Mouse (Mus musculus) liver, embryonic 11.5 days (tissue): ENCODE results near the gene Naxd. TPM values are rescaled to one million over a fixed set of nuclear protein-coding genes. Genes with fewer than 3 reads are reported as not detected.

ENCODE experiments used
- ATAC-seq: fragments of 200-750 bp; cut with Nextera tagmentation; replicated peaks from 2 replicates; pipeline ENCODE4 v1.8.0; 2017; ENCODE audit warnings: moderate number of reproducible peaks, mild to moderate bottlenecking, moderate TSS enrichment, moderate library complexity; ENCODE audit not compliant: low FRiP score
- DNase-seq: peaks from one replicate; pipeline ENCODE4 v3.0.0-alpha.2; 2017; ENCODE audit warnings: low spot score
- H3K27ac ChIP-seq: fragments of 300-500 bp; sonication (generic); 2 replicates; pipeline ENCODE4 v1.5.1; 2014; ENCODE audit warnings: mild to moderate bottlenecking, low read depth, low read length, control low read depth
- H3K27me3 ChIP-seq: fragments of 300-500 bp; sonication (generic); replicated peaks from 2 replicates; pipeline ENCODE4 v1.6.1; 2014; ENCODE audit warnings: low read length, mixed read lengths; ENCODE audit not compliant: control insufficient read depth, insufficient read depth
- H3K36me3 ChIP-seq: fragments of 300-500 bp; sonication (generic); 2 replicates; pipeline ENCODE4 v1.6.1; 2014; ENCODE audit warnings: mild to moderate bottlenecking, low read length, moderate library complexity, mixed read lengths; ENCODE audit not compliant: control insufficient read depth, insufficient read depth
- H3K4me1 ChIP-seq: fragments of 300-500 bp; sonication (generic); replicated peaks from 2 replicates; pipeline ENCODE4 v1.6.1; 2014; ENCODE audit warnings: low read length, mixed read lengths; ENCODE audit not compliant: control insufficient read depth, insufficient read depth
- H3K4me2 ChIP-seq: fragments of 300-500 bp; sonication (generic); 2 replicates; pipeline ENCODE4 v1.6.1; 2014; ENCODE audit warnings: mild to moderate bottlenecking, control low read depth, moderate library complexity
- H3K4me3 ChIP-seq: fragments of 300-500 bp; sonication (generic); 2 replicates; pipeline ENCODE4 v1.5.1; 2014; ENCODE audit warnings: low read depth, low read length, control low read depth
- H3K9ac ChIP-seq: fragments of 300-500 bp; sonication (generic); 2 replicates; pipeline ENCODE4 v1.6.1; 2014; ENCODE audit warnings: low read depth, low read length, control low read depth
- H3K9me3 ChIP-seq: fragments of 300-500 bp; sonication (generic); 2 replicates; pipeline ENCODE4 v1.6.1; 2016; ENCODE audit warnings: low read length, inconsistent platforms, mixed read lengths; ENCODE audit not compliant: control insufficient read depth
- WGBS: fragments of 180-500 bp; shearing (Covaris S2); extraction: QIAGEN DNeasy Blood & Tissue Kit; methylation state at CpG from one replicate; pipeline ENCODE4 v1.1.7; 2014; 5-methylcytosine and 5-hydroxymethylcytosine counted together
- polyA plus RNA-seq: library from polyadenylated mRNA; unstranded; fragments of >200 nt; fragmentation: Nextera tagmentation; extraction: Ambion mirVana; gene quantifications from 2 replicates; pipeline ENCODE4 v1.2.1, GENCODE M21; 2014

Gene Naxd
- polyA plus RNA-seq, 1 experiment from 2014 or later, result 73.8 TPM

GRCm38 (mm10) chr8:11477178-11477553 is 20.1 kb upstream of the Naxd start:
- peaks cover 17% of the 10 kb centered on the region for H3K4me1 ChIP-seq
- no peak for ATAC-seq
- no peak for DNase-seq
- H3K9ac ChIP-seq, result no peak overlapping the region
- H3K36me3 ChIP-seq, result no peaks in the 10 kb centered on the region
- H3K27me3 ChIP-seq, result peaks cover 91% of the 10 kb centered on the region
- peak overlapping the region; percentile 63 for H3K4me3 ChIP-seq
- H3K9me3 ChIP-seq, result no peaks in the 10 kb centered on the region
- H3K4me2 ChIP-seq, result peak overlapping the region; percentile 95
- 5% methylated on average over 9 of the region's 9 CpGs for WGBS
- H3K27ac ChIP-seq, result no peak overlapping the region

DNA sequence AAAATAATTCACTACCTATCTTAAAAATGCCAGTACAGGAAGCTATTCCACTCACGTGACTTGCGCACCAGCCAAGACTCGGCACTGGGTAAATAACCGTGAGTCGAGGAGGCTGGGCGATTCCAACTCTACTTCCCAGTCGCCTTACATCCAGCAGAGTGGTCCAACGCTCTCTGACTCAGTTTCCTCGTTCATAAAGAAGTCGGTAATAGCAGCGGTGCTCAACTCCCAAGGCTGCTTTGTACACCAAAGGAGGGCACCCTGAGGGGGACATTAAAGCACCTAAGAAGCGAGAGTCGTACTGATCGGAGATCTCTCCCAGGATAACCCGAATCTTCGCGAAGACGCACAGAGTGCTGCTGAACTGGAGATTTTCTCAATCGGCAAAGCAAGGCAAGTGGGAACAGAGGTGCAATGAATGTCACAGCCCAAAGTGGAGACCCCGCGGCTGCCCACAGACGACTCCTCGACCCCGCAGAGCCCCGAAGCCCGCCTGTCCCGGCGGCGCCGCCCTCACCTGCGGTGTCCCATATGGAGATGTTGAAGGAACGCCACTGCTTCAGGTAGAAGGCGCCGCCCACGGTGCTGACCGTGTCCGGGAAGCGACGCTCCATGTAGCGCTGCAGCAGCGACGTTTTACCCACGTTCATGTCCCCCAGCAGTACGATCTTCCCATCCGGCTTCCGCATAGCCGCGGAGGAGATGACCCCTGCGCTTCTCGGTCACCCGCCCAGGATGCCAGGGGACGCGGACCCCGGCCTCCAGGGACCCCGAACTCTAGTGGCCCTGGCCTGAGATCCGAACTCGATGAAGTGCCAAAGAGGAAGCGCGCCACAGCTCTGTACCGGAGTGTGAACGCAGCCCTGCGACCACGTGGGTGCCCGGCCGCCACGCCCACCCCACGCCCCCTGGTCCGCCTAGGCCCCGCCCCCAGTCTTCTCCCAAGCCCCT is 19.2 kb upstream of the Naxd start, which contains the start of gene Rab20:
Gene Rab20, minus strand, starts transcription at position 900 of the 951 bp plus-strand sequence.
- peak; percentile 75 for DNase-seq
- Histone ChIP-seq H3K36me3 (no peaks in the 10 kb centered on the region), H3K9me3 (no peaks in the 10 kb centered on the region), H3K4me2 (peak within 1 kb of the TSS; percentile 95), H3K27ac (no peak within 1 kb of the TSS), H3K4me3 (peak within 1 kb of the TSS; percentile 63), H3K4me1 (peaks cover 17% of the 10 kb centered on the region), H3K9ac (peak within 1 kb of the TSS; percentile 53), H3K27me3 (peaks cover 90% of the 10 kb centered on the region)
- WGBS, result under 1% methylated on average over 69 of the region's 69 CpGs
- peak; percentile 59 for ATAC-seq

DNA sequence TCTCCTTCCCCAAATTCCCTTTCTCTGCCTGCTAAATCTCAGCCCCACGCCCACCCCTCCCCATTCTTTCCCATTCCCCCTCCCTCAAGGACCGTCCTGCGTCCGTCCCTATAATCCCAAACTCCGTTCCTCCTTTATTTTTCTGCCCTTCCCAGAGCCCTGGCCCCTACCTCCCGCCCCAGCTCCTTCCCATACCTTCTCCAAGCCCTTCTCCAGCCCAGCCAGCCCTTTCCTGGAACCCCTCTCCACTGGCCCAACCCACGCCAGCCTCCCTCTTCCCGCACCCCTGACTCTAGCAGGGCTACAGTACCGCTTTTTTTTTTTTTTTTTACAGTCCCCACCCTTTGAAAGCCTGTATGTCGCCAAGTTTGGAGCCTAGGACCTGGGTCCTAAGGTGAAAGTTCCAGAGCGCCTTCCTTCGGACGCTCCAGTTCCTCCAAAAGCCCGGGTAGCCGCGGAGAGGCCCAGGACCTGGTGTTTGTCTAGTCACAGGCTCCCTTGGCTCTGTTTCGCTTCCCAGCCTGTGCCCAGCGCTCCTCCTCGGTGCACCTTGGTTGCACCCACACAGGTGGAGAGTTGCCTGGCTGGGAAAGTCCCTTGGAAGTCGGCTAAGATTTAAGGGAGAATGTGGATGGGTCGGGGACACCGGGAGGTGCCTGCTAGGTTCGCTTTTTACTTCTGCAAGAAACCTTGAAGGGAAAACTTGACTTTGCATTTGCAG is 18.3 kb upstream of the Naxd start:
- Histone ChIP-seq H3K4me1 (peaks cover 14% of the 10 kb centered on the region), H3K4me3 (peak overlapping the region; percentile 63), H3K36me3 (no peaks in the 10 kb centered on the region), H3K9me3 (no peaks in the 10 kb centered on the region), H3K27ac (no peak overlapping the region), H3K9ac (no peak overlapping the region), H3K27me3 (peaks cover 82% of the 10 kb centered on the region), H3K4me2 (peak overlapping the region; percentile 95)
- DNase-seq (no peak), ATAC-seq (peak; percentile 29; the same call in 1 of the 2 replicates)
- 5% methylated on average over 23 of the region's 23 CpGs for WGBS

DNA sequence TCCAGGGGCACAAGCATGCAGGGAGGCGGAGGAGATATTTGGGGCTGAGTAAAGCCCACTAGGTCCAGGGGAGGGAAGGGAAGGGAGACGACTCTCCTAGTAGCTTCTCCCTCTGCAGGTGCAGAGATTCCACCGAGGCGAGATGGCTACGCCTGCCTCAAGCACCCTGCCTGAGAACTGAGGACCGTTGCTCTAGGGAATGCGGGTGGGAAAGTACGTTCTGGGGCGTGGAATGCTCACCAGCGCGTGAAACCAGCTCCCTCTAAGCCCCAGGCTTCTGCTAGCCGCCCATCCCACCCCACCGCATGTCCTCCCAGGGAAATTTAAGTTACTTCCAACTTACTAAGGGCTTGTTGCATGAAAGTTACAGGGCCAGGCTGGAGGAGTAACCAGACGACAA is 17.7 kb upstream of the Naxd start:
- DNase-seq, result no peak
- no peak overlapping the region for H3K9ac ChIP-seq

GRCm38 (mm10) chr8:11481876-11482275 is 15.4 kb upstream of the Naxd start:
- Histone ChIP-seq H3K9ac (no peak overlapping the region), H3K27ac (no peak overlapping the region), H3K4me1 (peaks cover 12% of the 10 kb centered on the region), H3K27me3 (peaks cover 57% of the 10 kb centered on the region), H3K4me3 (no peak overlapping the region), H3K36me3 (no peaks in the 10 kb centered on the region), H3K9me3 (no peaks in the 10 kb centered on the region), H3K4me2 (no peak overlapping the region)
- 59% methylated on average over 3 of the region's 3 CpGs for WGBS
- no peak for ATAC-seq
- DNase-seq, result no peak

More for the DNA sequence above, 17.7 kb upstream of the Naxd start:
- H3K27me3 ChIP-seq, result peaks cover 75% of the 10 kb centered on the region
- H3K9me3 ChIP-seq, result no peaks in the 10 kb centered on the region
- no peak overlapping the region for H3K27ac ChIP-seq
- H3K4me2 ChIP-seq, result no peak overlapping the region
- WGBS, result 13% methylated on average over 14 of the region's 14 CpGs
- H3K36me3 ChIP-seq, result no peaks in the 10 kb centered on the region
- no peak for ATAC-seq
- H3K4me1 ChIP-seq, result peaks cover 13% of the 10 kb centered on the region
- no peak overlapping the region for H3K4me3 ChIP-seq

GRCm38 (mm10) chr8:11482537-11482936 is 14.8 kb upstream of the Naxd start:
- WGBS, result 64% methylated on average over 3 of the region's 3 CpGs
- H3K4me2 ChIP-seq, result no peak overlapping the region
- no peak for DNase-seq
- no peaks in the 10 kb centered on the region for H3K36me3 ChIP-seq
- no peak overlapping the region for H3K9ac ChIP-seq
- H3K27me3 ChIP-seq, result peaks cover 50% of the 10 kb centered on the region
- H3K27ac ChIP-seq, result no peak overlapping the region
- no peak overlapping the region for H3K4me3 ChIP-seq
- ATAC-seq, result no peak
- peaks cover 9% of the 10 kb centered on the region for H3K4me1 ChIP-seq
- no peaks in the 10 kb centered on the region for H3K9me3 ChIP-seq

DNA sequence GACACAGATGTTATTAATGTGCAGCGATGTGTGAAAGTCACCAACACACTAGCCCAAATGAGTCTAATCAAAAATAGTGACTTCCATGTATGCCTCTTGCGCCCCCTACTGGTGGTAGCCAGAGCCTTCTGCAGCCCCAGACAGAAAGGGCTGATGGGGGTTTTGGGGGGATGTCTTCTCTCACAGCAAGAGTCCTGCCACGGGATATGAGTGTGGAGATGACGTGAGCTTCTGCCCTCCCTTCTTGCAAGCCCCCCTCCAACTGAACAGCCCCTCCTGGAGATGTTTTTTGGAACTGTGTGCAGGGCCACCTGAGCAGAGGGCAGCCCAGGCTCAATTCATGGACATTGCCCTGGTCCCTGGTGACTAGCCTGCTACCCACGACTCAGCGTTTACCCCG is 11.2 kb upstream of the Naxd start:
- Histone ChIP-seq H3K27ac (no peak overlapping the region), H3K4me3 (no peak overlapping the region), H3K4me2 (no peak overlapping the region), H3K9ac (no peak overlapping the region), H3K27me3 (peaks cover 27% of the 10 kb centered on the region), H3K36me3 (no peaks in the 10 kb centered on the region), H3K9me3 (no peaks in the 10 kb centered on the region), H3K4me1 (no peaks in the 10 kb centered on the region)
- DNase-seq (peak; percentile 69), ATAC-seq (no peak)
- WGBS, result 17% methylated on average over 7 of the region's 7 CpGs

- H3K4me1 ChIP-seq, result no peaks in the 10 kb centered on the region
- H3K27ac ChIP-seq, result no peak overlapping the region
- H3K36me3 ChIP-seq, result no peaks in the 10 kb centered on the region
- H3K4me3 ChIP-seq, result no peak overlapping the region
- no peaks in the 10 kb centered on the region for H3K9me3 ChIP-seq
- no peak for ATAC-seq
- DNase-seq, result no peak
- peaks cover 19% of the 10 kb centered on the region for H3K27me3 ChIP-seq
- 62% methylated on average over 4 of the region's 4 CpGs for WGBS
- H3K9ac ChIP-seq, result no peak overlapping the region
- no peak overlapping the region for H3K4me2 ChIP-seq
These were observed 10.1 kb upstream of the Naxd start for GRCm38 (mm10) chr8:11487229-11487628.
